Mouse (Mus musculus): ENCODE measurements around the gene Mup4. TPM values are rescaled to one million over a fixed set of nuclear protein-coding genes. Genes with fewer than 3 reads are reported as not detected.

The Mup4 gene
- polyA plus RNA-seq (2012; rRNA removed; ENCODE audit: low replicate concordance) = not detected in 2 replicates

DNA sequence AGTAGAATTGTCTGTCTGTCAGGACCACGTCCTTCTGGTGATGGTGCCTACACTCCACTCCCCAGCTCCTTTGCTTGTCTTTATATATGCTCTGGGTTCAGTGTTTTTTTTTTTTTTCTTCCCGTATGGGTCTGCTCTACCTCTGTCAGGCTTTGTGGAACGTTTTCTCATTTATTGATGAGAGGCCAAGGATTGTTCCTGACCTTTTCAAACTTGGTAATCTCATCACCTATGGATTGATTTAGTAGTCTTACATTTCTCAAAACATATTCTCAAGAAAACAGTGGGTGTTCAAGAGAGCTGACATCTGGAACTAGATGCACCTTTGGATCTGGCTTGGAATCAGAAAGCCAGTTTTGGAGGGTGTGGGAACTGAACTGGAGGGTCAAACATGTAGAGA lies at the start of gene Mup4:
Gene Mup4 (minus strand): TSS at position 101 of the 400 bp plus-strand sequence.

DNA sequence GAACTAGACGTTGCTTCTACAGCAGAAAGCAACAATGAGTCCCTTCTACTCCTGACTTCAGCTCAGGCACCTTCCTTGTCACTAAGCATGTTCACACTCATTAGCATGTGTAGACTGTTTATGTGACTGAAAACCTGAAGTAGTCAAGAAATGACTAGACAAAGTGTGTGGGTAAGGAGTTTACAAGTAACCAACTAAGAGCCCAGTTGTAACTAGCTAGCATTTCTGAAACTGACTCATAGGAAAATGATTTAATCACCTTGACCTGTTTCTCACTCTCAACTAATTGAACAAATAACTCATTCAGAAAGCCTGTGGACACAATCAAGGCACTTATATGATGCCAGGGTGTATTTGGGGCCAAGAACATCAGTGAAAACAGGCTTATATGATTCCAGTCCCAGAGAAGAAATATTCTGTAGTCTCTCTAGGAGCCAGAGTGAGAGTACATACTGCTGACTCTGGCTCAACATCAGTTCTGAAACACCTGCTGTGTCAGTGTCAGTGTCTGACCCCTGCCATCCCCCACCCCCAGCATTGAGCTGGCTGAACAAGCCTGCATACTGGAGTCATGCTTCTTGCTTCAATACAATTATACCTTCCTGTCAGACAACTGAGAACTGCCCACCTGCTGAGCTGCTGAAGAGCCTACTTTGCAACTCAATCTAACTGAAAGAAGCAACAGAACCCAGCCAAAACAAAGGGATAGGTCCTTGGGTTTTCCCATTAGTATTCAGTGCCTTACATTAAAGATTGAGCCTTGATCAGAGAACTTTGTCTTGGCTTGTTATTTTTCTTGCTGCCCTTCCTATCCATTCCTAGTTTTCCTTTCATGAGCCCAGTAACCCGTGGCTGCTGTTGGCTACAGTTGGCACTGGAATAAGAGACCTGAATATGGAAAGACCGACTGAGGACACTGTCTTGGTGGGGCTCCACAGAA lies 3.2 kb upstream of the Mup4 start, which contains the start of gene Mup6:
Gene Mup6 (plus strand): TSS at position 890 of the 940 bp plus-strand sequence.

DNA sequence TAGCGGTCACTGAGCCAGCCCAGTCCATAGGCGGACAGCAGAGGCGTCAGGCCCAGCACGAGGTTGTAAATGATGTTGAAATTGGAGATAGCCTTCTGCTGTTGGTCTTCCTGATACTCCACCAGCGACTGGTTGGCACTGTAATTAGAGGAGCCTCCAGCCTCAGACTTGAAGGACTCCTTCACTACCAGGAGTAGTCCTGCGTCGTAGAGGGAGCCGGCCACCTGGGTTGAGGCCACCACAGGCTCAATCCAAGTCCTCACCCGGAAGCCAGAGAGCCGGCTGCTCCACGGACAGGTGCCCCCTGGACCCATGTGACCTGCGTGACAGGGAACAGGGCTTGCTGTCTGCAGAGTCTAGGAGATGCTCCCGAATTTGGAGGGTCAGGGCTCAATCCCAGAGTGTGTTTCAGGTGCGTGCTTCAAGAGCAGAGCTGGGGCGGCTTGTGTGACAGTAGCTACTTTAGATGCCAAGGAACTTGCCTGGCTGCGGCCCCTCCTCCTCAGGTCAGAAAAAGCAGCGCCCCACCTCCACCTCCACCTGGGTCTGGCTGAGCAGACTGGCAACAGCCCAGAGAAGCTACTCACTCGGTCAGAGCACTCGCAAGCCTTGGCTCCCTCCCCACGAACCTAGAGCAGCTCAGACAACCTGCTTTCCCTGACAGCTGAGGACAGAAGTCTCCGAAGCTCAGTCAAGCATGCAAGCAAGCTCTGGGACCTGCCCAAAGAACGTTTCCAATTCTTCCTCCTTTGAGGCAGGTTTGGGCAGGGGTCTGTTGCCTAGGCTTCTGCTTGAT lies 45.7 kb downstream of the Mup4 start, which contains the start of gene Slc46a2:
Gene Slc46a2 (minus strand): TSS at position 449 of the 796 bp plus-strand sequence.

Other genes starting within 250 kb of the Mup4 start
- 6.7 and 11.1 TPM in 2 replicates for gene Inip, start 159.1 kb downstream of the Mup4 start, polyA plus RNA-seq (2012; rRNA removed; ENCODE audit: low replicate concordance)
- gene Snx30, start 154.9 kb downstream of the Mup4 start, polyA plus RNA-seq (2012; rRNA removed; ENCODE audit: low replicate concordance) = 3.4 and 4.4 TPM in 2 replicates
- gene Slc46a2, start 45.7 kb downstream of the Mup4 start, polyA plus RNA-seq (2012; rRNA removed; ENCODE audit: low replicate concordance) = 0.04 TPM in 1 of 2 replicates, not detected in the other
- not detected in 2 replicates for gene Mup6, start 3.6 kb upstream of the Mup4 start, polyA plus RNA-seq (2012; rRNA removed; ENCODE audit: low replicate concordance)
- not detected in 2 replicates for gene Mup7, start 109.8 kb upstream of the Mup4 start, polyA plus RNA-seq (2012; rRNA removed; ENCODE audit: low replicate concordance)
- gene Mup2, start 193.6 kb upstream of the Mup4 start, polyA plus RNA-seq (2012; rRNA removed; ENCODE audit: low replicate concordance) = not detected in 2 replicates

Data from subcutaneous adipose tissue, adult 2 months (tissue).